Mouse (Mus musculus) lung, adult 2 months (tissue): ENCODE results near the gene Mettl8. TPM values are rescaled to one million over a fixed set of nuclear protein-coding genes. Genes with fewer than 3 reads are reported as not detected.

Experiments used
- DNase-seq: peaks from one replicate; pipeline ENCODE4 v3.0.0; 2022
- H3K4me1 ChIP-seq: fragments of 200-500 bp; 2 replicates; pipeline ENCODE4 v1.6.1; 2011; ENCODE audit warnings: low read length; ENCODE audit not compliant: control insufficient read depth, insufficient read depth
- H3K4me3 ChIP-seq: fragments of 200-500 bp; replicated peaks from 2 replicates; pipeline ENCODE3; 2011; ENCODE audit warnings: low read depth, mild to moderate bottlenecking, control low read depth, low read length; ENCODE audit errors: extremely low read depth
- CTCF ChIP-seq: fragments of 200-500 bp; IDR thresholded peaks from 2 replicates; pipeline ENCODE4 v1.5.1; 2011; ENCODE audit warnings: mild to moderate bottlenecking, low read length, control low read depth; ENCODE audit not compliant: insufficient read depth
- POLR2A ChIP-seq: fragments of 200-500 bp; IDR thresholded peaks from 2 replicates; pipeline ENCODE4 v1.6.1; 2011; ENCODE audit warnings: low read depth, mild to moderate bottlenecking, control low read depth, low read length, borderline replicate concordance; ENCODE audit errors: extremely low read depth
- WGBS: fragments of 180-500 bp; shearing (Covaris S2); methylation state at CpG from one replicate; pipeline ENCODE4 v1.1.7; 2018; 5-methylcytosine and 5-hydroxymethylcytosine counted together
- polyA plus RNA-seq: library from polyadenylated mRNA; depleted of rRNA; stranded (reverse); fragments of >200 nt; gene quantifications from 2 replicates; pipeline ENCODE4 v1.2.3, GENCODE M21; 2012

The Mettl8 gene
- polyA plus RNA-seq, 1 experiment = 6.1 TPM

DNA sequence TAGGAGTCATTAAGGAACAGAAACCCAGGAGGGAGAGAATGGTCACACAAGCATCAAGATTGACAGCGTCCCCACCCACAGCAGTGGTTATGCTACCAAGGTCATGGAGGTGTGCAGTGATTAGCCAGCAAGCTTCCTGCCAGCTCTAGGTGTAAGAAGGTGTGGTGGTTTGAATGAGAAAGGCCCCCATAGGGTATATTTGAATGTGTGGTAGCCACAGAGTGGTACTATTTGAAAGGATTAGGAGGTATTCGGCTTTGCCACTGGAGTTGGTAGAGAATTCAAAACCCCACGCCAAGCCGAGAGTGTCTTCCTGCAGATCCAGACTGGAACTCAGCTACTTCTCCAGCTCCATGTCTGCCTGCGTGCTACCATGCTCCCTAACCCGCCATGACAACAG, 32.4 kb downstream of the Mettl8 start:
- TF ChIP-seq POLR2A (no peak), CTCF (no peak)
- Histone ChIP-seq H3K4me1 (peaks cover 3% of the 10 kb centered on the region), H3K4me3 (no peak overlapping the region)
- 95% methylated on average over 6 of the region's 6 CpGs for WGBS
- DNase-seq = no peak

DNA sequence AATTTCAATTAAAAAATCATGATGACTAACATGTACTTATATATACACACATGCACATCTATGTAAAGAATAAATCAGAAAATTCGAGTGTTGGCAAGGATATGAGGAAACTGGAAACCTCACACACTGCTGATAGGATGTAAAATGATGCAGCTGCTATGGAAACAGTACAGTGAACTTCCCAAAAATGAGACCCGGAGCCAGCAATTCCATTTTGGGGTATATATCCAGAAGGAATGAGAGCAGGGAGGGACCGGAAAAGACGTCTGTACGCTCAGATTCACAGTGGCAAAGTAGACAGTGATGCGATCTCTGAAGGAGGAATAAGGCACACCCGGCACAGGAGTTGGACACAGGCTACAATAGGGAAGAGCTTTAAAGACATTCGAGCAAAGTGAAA, 34.7 kb downstream of the Mettl8 start:
- Histone ChIP-seq H3K4me3 (no peak overlapping the region), H3K4me1 (peaks cover 2% of the 10 kb centered on the region)
- TF ChIP-seq CTCF (no peak), POLR2A (no peak)
- 74% methylated on average over 8 of the region's 8 CpGs for WGBS
- no peak for DNase-seq

DNA sequence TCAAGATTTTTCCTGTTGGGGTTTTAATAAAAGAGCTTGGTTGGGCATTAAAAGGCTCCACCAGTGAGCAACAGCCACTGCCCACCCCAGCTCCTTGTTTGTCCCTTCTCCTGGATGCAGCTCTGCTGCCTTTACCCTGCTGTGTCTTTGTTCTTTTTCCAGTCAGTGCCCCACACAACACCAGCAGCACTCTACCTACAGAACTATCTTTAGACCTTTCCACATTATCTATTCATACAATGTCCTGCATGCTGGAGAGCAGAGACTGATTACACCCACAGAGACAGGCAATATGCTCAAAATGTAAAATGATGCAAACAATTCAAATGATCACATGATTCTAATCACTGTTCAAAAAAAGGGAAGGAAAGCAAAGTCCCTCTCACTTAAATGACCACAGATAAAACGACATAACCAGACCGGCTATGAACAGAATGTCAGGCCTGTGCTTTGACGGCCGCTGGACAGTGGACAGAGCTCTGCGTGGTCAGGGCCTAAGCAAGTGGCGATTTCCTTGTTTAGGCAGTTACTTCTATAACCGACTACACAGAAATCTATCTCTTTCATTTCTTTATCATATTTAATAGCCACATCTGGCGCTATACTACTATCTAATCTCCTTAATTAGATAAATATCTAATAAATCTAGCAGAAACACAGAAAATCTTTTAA, 35.5 kb downstream of the Mettl8 start:
- no peaks in the 10 kb centered on the region for H3K4me1 ChIP-seq
- H3K4me3 ChIP-seq = no peak overlapping the region
- WGBS = 81% methylated on average over 8 of the region's 8 CpGs
- DNase-seq = no peak
- TF ChIP-seq CTCF = no peak
- no peak for TF ChIP-seq POLR2A

DNA sequence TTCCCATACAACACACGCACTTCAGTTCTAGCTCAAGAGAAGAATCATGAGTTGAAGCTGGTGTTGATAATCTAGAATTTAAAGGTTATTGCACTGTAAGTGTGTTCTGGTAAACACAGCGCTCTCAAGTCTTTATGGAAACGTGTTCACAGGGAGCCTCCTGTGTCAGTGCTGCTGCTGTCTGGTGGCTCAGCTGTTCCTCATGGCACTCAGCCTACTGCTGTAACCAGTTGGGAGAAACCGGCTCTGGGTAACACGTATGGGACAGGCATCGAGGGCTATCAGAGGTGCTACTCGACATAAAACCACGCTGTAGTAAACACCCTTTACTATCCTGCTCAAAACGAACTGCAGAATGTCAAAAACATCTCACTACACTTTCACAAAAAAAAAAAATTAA, 36.1 kb downstream of the Mettl8 start:
- no peaks in the 10 kb centered on the region for H3K4me1 ChIP-seq
- no peak for TF ChIP-seq POLR2A
- no peak for TF ChIP-seq CTCF
- WGBS = 70% methylated on average over 9 of the region's 9 CpGs
- no peak for DNase-seq
- H3K4me3 ChIP-seq = no peak overlapping the region

DNA sequence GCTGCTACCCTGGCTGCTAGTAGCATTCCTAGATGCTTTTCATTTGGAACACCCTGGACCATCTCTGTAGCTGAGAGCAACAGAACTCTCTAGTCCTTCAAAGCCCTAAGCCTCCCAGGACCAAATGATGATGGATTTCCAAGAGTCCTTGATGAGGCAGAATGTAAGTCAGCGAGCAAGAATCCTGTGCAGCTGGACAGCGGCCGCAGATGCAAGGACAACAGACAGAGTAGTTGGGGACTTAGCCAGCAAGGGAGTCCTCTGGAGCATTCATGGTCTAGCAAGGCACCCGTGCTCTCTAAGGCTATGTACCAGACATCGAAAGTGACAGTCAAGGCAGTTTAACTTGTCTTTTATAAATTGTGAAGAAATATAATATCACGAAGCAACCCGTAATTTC, 41.9 kb downstream of the Mettl8 start:
- no peak for DNase-seq
- 91% methylated on average over 7 of the region's 7 CpGs for WGBS
- Histone ChIP-seq H3K4me1 (no peaks in the 10 kb centered on the region), H3K4me3 (no peak overlapping the region)
- TF ChIP-seq CTCF (no peak), POLR2A (no peak)

DNA sequence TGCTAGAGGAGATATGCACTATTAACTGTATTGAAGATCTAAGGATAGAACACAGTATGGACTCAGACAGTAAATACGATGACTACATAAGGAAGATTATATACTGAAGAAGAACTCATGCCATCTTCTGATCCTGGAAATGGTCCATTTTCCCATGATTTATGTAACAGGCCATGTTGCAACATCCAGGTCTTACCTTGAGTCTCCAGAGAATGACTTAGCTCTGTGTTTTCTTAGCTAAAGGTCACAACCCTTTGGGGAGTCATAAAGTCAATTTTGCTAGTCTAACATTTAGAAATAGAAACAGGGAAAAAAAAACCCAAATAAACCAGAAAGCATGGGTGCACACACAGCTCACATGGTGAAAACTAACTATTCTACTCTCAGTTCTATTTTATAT, 43.6 kb downstream of the Mettl8 start:
- Histone ChIP-seq H3K4me1 (no peaks in the 10 kb centered on the region), H3K4me3 (no peak overlapping the region)
- TF ChIP-seq CTCF (no peak), POLR2A (no peak)
- WGBS = 87% methylated on average over 1 of the region's 1 CpGs
- no peak for DNase-seq

DNA sequence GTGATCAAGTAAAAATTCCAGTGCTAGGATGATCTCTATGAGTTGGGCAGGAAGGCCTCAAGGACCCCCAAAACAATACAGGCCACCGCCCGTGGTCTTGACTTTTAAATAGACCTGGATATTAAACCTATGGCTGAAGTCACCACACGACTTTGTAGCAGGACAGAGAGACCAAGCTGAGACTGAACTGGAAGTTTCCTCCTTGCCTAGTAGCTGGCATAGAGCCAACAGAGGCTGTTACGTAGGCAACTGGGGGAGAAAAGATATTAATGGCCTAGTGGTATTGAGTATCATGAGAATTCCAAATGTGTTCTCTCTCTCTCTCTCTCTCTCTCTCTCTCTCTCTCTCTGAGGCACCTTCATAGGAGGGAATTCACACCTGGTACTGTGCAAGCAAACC, 51.0 kb downstream of the Mettl8 start:
- no peaks in the 10 kb centered on the region for H3K4me1 ChIP-seq
- TF ChIP-seq POLR2A (no peak), CTCF (no peak)
- DNase-seq = no peak
- WGBS = 49% methylated on average over 4 of the region's 4 CpGs
- no peak overlapping the region for H3K4me3 ChIP-seq

DNA sequence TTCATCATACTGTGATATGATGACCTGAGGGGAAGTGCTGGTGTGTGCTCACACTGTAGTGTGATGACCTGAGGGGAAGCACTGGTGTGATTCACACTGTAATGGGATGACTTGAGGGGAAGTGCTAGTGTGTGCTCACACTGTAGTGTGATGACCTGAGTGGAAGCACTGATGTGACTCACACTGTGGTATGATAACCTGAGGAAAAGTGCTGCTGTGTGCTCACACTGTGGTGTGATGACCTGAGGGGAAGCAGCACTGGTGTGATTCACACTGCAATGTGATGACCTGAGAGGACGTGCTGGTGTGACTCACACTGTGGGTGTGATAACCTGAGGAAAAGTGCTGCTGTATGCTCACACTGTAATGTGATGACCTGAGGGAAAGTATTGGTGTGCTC, 52.9 kb downstream of the Mettl8 start:
- H3K4me1 ChIP-seq = no peaks in the 10 kb centered on the region
- TF ChIP-seq POLR2A (no peak), CTCF (no peak)
- no peak for DNase-seq
- H3K4me3 ChIP-seq = no peak overlapping the region
- 77% methylated on average over 1 of the region's 1 CpGs for WGBS

DNA sequence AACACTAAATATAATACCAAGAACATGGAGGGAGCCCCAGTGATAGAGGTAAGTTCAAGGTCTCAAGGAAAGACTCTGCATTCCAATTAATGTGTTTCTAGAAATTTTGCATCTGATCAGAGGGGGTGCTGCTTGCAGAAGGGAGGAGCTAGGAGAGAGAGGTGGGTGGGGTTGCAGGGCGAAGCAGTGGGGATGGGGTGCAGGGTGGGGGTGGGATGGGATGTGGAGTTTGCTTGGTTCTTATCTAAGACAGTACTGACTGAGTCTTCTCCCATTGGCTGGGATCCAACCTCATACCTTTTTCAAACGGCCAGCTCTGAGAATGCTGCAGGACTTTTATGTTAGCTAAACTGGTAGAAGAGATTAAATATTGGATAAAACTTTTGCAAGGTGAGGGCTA, 56.6 kb downstream of the Mettl8 start:
- Histone ChIP-seq H3K4me1 (no peaks in the 10 kb centered on the region), H3K4me3 (no peak overlapping the region)
- DNase-seq = no peak
- TF ChIP-seq CTCF = no peak
- TF ChIP-seq POLR2A = no peak
- 59% methylated on average over 2 of the region's 2 CpGs for WGBS

DNA sequence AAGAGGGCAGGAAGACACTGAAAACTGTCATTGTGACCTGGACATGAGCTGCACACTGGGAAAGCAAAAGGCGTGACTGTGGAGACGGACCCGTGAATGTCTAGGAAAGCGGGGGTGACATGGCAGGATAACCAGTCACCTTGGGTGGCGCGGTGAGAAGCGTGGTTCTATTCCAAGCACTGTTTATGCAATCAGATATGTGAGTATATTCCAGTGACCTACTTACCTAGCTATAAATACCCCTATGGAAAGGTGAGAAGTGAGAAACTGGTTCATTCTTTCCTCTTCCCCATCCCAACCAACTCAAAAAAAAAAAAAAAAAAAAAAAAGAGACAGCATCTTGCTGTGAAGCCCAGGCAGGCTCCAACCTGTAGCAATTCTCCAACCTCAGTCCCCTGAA, 58.9 kb downstream of the Mettl8 start:
- 85% methylated on average over 7 of the region's 7 CpGs for WGBS
- Histone ChIP-seq H3K4me3 (no peak overlapping the region), H3K4me1 (no peaks in the 10 kb centered on the region)
- DNase-seq = no peak
- TF ChIP-seq POLR2A = no peak
- no peak for TF ChIP-seq CTCF
